In genomic region chr4:101506372-101506771, GRCm38 (mm10) we compare ENCODE assay signal across 21 mouse cellular contexts. TPM values are rescaled to one million over a fixed set of nuclear protein-coding genes. Genes with fewer than 3 reads are reported as not detected.
DNase-seq lines count a peak whose midpoint lies in the region; ATAC-seq and TF ChIP-seq lines count a peak whose summit lies in the region.
"Had no signal": no experiment of that assay in that cellular context is flagged by ENCODE, and none has a peak within 500 bp of the region (broad histone marks: within the 10 kb centered on the region; RNA-seq: fewer than 3 reads in every experiment).

No protein-coding gene starts in this region.

- H3K9ac ChIP-seq in hindbrain, postnatal 0 days (replicated peaks; ENCODE audit: low read length): no peak overlapping the region
- no peak overlapping the region for H3K9ac ChIP-seq in hindbrain, embryonic 12.5 days
- H3K9ac ChIP-seq: heart, embryonic 15.5 days; hindbrain, embryonic 15.5 days had no signal

- no peak overlapping the region for H3K4me2 ChIP-seq in hindbrain, postnatal 0 days (ENCODE audit: low read depth, low read length)
- no peak overlapping the region for H3K4me2 ChIP-seq in hindbrain, embryonic 12.5 days (replicated peaks)
- H3K4me2 ChIP-seq: heart, embryonic 11.5 days; heart, embryonic 15.5 days; hindbrain, embryonic 15.5 days had no signal

- no peak for TF ChIP-seq POLR2A in cortical plate, adult 2 months (IDR thresholded peaks at IDR 0.05; ENCODE audit: extremely low read depth, insufficient read depth, low read length)

- H3K4me3 ChIP-seq in hindbrain, postnatal 0 days (ENCODE audit: low read length): no peak overlapping the region
- H3K4me3 ChIP-seq in hindbrain, embryonic 12.5 days: no peak overlapping the region
- no peak overlapping the region for H3K4me3 ChIP-seq in cortical plate, adult 2 months (ENCODE audit: insufficient read depth, low read length)
- H3K4me3 ChIP-seq: embryonic facial prominence, embryonic 10.5 days; heart, embryonic 15.5 days; hindbrain, embryonic 10.5 days; hindbrain, embryonic 15.5 days had no signal

- TF ChIP-seq CTCF in hindbrain, postnatal 0 days (IDR thresholded peaks at IDR 0.05; ENCODE audit: low read depth): peak; percentile 22; the same call in 1 of the 2 replicates
- 0 out of 2 replicates have a peak, but pooled peaks have one; percentile 1 for TF ChIP-seq CTCF in cortical plate, adult 2 months (IDR thresholded peaks at IDR 0.05; ENCODE audit: extremely low read depth, insufficient read depth, low read length)

- ATAC-seq in hindbrain, postnatal 0 days: 0 out of 2 replicates have a peak, but pooled peaks have one; percentile 37
- ATAC-seq in hindbrain, embryonic 12.5 days (ENCODE audit: low FRiP score): no peak
- ATAC-seq: forebrain, embryonic 14.5 days; inflammation-experienced regulatory T-cells, adult 6 months had no signal

- DNase-seq in hindbrain, postnatal 0 days (ENCODE audit: low spot score): peak; percentile 42
- peak; percentile 39 for DNase-seq in retina, postnatal 1 day
- no peak for DNase-seq in retina, embryonic 14.5 days (ENCODE audit: low spot score)
- no peak for DNase-seq in right cerebral cortex, adult 2 months (ENCODE audit: low spot score in 2 of 2)
- no peak for DNase-seq in heart, postnatal 14 days
- DNase-seq: adrenal gland, adult 2 months; adrenal gland, postnatal 25 days; cerebellum, adult 18-20 months; cerebellum, adult 9-11 months; cerebellum, postnatal 36 days; heart, adult 18-20 months had no signal

- intact Hi-C loops in heart, postnatal 14 days (cut with DNase I): no loop called here

- no peaks in the 10 kb centered on the region for H3K9me3 ChIP-seq in hindbrain, postnatal 0 days (ENCODE audit: low read length)
- no peaks in the 10 kb centered on the region for H3K9me3 ChIP-seq in hindbrain, embryonic 12.5 days (replicated peaks)
- H3K9me3 ChIP-seq: embryonic facial prominence, embryonic 10.5 days; heart, embryonic 15.5 days; hindbrain, embryonic 10.5 days; hindbrain, embryonic 15.5 days had no signal

- no peak overlapping the region for H3K27ac ChIP-seq in hindbrain, postnatal 0 days
- H3K27ac ChIP-seq in hindbrain, embryonic 12.5 days: no peak overlapping the region
- H3K27ac ChIP-seq in cortical plate, adult 2 months (ENCODE audit: insufficient read depth, low read length): no peak overlapping the region
- H3K27ac ChIP-seq: heart, embryonic 15.5 days; hindbrain, embryonic 10.5 days; hindbrain, embryonic 15.5 days had no signal

- no peaks in the 10 kb centered on the region for H3K27me3 ChIP-seq in hindbrain, postnatal 0 days (ENCODE audit: insufficient read depth, low read length)
- H3K27me3 ChIP-seq in hindbrain, embryonic 12.5 days: no peaks in the 10 kb centered on the region
- H3K27me3 ChIP-seq: hindbrain, embryonic 15.5 days had no signal

- no peaks in the 10 kb centered on the region for H3K4me1 ChIP-seq in hindbrain, postnatal 0 days (ENCODE audit: insufficient read depth, low read length)
- H3K4me1 ChIP-seq in hindbrain, embryonic 12.5 days: peaks cover 12% of the 10 kb centered on the region
- peaks cover 3% of the 10 kb centered on the region; the same call in 1 of the 2 replicates for H3K4me1 ChIP-seq in cortical plate, adult 2 months (ENCODE audit: control insufficient read depth, insufficient read depth, low read length)

- H3K36me3 ChIP-seq in hindbrain, postnatal 0 days (ENCODE audit: insufficient read depth, low read length): no peaks in the 10 kb centered on the region
- no peaks in the 10 kb centered on the region for H3K36me3 ChIP-seq in hindbrain, embryonic 12.5 days
- H3K36me3 ChIP-seq: embryonic facial prominence, embryonic 10.5 days; heart, embryonic 15.5 days; hindbrain, embryonic 10.5 days; hindbrain, embryonic 15.5 days had no signal

RNA-seq across cellular contexts. Expression of gene Dnajc6, which starts 9.9 kb away (rescaled TPM):
- 205 and 216 TPM in 2 replicates for total RNA-seq in hindbrain, postnatal 0 days (2014; rRNA removed)
- polyA plus RNA-seq in hindbrain, postnatal 0 days (2015; fragmentation: Nextera tagmentation; extraction: Ambion mirVana): 56.5 and 60.9 TPM in 2 replicates
- 15.3 and 17.9 TPM in 2 replicates for polyA plus RNA-seq in hindbrain, embryonic 12.5 days (2016; fragmentation: Nextera tagmentation; extraction: Ambion mirVana)
- polyA plus RNA-seq in cortical plate, adult 2 months (2012; rRNA removed): 144 and 145 TPM in 2 replicates
- 1 to 10 TPM; 1.1 to 1.4 TPM for total RNA-seq in heart, postnatal 14 days (2021)
- polyA plus RNA-seq: C2C12 had no signal

Comparison
In these comparisons a context has a peak if more than half of its experiments do, and no peak if none do; other contexts are left out.
1. DNase-seq: peak in hindbrain, postnatal 0 days (single experiment) and retina, postnatal 1 day (single experiment); none in retina, embryonic 14.5 days (single experiment), right cerebral cortex, adult 2 months (0 of 2) and heart, postnatal 14 days (0 of 2).